Mouse (Mus musculus): ENCODE measurements around the gene Nanos2.

Gene Nanos2

DNA sequence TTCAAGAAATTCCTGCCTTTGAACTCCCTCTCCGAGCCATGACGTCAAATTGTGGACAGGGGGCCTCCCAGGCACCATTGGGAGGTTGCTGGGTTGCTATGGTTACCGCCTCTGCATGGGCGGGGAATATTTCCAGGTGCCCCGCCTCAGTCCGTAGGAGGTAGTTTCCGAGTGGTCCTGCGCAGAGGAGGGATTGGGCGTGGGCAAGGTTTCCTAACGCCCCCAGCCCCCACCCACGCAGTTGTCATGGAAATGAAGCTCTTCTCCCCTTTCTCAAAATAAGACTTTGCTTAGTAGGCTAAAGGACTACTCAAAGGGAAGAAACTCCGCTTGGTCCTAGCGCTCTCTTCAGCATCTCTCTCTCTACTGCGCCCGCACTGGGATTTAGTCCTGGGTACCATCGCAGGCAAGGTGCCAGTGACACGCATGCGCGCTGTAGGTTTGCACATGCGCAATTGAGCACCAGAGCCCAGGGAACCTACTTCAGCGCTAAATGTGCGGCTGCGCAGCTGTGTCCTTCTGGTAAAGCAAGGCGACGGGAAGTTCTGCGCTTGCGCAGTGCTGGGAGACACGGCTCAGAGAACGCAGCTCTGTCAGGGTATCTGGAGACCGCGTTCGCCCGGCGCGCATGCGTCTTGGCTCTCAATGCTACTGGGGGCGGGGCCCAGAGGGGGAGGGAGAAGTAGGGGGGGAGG, 3.5 kb downstream of the Nanos2 start, which contains the start of gene Mypop:
Gene Mypop (plus strand): TSS at position 645 of the 695 bp plus-strand sequence.
- peak; percentile 100 for DNase-seq (ENCODE audit: low read depth)

DNA sequence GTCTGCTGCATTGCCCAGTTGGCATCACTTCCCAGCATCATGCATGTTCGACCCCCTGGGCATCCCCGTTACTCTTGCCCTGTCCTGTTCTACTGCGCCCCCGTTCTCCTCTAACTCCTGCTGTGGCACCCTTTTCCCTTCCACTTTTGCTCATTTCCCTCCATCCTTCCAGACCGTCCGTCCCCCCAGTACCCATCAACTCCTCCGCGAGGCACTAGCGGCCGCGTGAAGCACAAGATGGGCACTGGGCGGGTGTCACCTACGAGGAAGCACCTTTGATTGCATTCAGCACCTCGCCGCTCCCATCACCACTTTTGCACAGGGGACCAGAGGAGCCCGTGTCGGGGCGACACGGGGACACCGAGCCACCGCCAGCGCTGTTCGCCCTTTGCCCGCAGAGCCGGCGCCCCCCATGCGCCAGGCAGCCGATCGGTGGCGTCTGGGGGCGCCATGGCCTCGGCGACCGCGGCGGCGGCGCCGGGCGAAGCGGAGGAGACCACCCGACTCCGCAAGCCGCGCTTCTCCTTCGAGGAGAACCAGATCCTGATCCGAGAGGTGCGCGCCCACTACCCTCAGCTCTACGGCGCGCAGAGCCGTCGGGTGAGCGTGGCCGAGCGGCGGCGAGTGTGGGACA, 4.6 kb downstream of the Nanos2 start:
- DNase-seq (ENCODE audit: low read depth), result peak; percentile 59

DNA sequence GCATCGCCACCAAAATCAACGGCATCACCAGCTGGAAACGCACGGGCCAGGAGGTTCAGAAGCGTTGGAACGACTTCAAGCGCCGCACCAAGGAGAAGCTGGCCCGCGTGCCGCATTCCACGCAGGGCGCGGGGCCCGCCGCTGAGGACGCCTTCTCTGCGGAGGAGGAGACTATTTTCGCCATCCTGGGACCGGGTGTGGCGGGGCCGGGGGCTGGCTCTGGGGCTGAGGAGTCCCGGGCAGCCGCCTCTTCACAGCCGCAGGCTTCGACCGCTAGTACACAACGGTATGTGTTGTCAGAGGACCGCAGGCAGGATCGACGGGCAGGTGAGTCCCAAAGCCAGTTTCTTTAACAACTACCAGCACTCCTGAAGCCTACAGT, 5.1 kb downstream of the Nanos2 start:
- DNase-seq (ENCODE audit: low read depth), result peak; percentile 39

DNA sequence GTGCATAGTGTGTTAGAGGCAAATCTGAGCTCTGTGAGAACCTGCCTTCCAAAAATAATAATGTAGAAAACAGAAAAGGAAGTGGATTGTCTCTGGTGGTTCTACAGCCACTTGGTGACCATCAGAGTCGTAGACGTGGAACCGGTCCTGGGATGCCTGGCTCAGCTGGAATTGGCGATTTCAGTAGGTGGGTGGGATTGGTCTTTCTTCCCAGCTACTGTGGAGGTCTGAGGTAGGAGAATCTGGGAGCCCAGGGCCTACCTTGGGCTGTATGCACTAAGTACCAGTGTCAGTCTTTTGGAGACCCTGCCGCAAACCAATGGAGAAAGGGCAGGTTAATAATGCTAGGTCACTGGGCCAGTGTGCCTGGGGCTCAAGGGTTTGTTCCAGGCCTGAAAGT, 5.8 kb downstream of the Nanos2 start:
- no peak for DNase-seq (ENCODE audit: low read depth)

DNA sequence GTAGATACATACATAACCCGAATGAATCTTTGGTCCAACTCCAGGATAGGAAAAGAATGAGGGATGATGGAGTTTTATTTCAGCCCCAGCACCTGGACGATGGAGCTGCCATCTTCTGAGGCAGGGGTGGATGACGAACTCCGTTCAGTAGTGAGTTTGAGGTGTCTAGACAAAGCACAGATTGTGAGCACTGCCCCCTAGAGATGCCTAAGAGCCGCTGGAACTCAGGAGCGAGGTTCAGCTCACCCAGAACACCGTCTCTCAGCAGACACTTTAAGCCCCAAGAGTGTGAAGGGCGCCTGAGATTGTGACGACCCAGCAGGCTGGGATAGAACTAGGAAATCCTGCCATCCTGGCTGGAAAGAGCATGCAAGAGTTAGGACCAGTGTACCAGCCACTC, 11.6 kb downstream of the Nanos2 start:
- no peak for DNase-seq (ENCODE audit: low read depth)

DNA sequence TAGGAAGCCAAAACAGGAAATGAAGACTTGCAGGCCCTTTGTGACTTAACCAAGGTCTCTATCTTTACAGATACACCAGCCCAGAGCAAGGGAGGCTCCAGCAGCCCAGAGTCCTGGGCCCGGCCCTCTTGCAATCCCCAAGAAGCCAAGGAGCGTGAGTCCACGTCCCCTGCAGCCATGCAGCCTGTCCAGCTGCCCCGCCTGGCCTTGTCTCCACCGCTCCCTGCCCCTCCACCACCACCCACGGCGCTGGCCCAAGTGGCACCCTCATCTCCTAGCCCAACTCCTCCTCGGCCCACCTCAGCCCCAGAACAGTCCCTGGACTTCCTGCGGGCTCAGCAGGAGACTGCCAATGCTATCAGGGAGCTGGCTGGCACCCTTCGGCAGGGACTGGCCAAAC, 13.2 kb downstream of the Nanos2 start:
- peak; percentile 46 for DNase-seq (ENCODE audit: low read depth)

DNA sequence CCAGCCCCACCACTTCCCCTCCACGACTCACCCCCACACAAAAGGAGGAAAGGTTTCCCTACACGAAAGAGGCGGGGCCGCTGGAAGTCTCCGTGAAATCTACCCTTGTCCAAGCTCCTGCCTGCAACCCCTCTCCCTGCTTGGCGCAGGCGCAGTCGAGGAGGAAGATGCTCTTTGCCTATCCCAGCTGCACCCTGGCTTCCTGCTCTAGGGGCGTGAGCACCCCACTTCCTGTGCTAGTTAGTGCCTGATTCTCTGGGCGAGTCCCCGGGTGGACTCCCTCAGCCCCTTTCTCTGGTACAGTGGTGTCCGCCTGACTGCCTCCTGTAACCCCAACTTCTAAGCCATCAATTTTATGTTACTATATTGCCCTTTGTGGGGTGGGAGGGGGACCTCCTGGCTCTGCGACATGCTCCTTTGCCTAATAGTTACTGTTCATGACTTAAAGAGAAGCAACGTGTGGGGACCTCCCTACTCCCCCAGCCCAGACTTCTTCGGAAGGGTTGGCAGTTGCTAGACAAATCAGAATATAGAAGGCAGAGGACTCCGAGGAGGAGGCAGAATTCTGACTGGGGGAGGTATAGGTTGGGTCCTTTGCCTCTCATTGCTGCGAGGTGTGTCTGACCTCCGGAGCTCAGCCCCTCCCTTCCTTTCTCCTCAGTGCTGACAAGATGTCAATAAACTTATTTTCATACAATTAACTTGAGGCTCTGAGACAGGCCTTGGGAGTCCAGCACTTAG, 14.0 kb downstream of the Nanos2 start:
- peak; percentile 93 for DNase-seq (ENCODE audit: low read depth)

DNA sequence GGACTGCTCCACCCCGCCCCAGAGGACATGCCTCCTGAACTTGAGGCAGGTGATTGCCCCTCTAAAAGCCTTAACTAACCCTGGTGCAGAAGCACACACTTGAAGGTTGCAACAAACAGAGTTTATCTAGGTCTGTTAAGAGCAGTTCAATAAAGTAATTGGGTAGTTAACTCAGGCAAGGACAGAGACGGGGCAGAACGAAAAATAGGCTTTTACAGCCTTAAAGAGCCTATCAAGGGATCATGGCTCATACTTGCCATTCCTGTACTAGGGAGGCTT, 14.5 kb downstream of the Nanos2 start:
- DNase-seq (ENCODE audit: low read depth), result no peak

DNA sequence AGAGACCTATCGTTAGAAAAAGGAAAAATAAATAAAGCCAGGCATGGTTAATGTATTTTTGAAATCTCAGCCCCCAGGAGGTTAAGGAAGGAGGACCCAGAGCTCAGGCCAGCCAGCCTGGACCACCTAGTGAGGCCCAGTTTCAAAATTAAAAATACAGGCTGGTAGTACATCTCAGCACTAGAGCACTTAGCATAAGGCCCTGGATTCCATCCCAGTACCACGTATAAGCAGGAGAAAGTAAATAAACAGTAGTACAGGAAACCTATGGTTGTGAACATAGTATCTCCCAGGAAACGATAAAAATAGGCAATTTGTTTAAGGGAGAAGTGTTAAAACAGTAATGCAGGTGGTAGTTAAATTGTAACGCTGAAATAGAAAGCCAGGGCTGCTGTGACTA, 14.9 kb downstream of the Nanos2 start:
- no peak for DNase-seq (ENCODE audit: low read depth)

DNA sequence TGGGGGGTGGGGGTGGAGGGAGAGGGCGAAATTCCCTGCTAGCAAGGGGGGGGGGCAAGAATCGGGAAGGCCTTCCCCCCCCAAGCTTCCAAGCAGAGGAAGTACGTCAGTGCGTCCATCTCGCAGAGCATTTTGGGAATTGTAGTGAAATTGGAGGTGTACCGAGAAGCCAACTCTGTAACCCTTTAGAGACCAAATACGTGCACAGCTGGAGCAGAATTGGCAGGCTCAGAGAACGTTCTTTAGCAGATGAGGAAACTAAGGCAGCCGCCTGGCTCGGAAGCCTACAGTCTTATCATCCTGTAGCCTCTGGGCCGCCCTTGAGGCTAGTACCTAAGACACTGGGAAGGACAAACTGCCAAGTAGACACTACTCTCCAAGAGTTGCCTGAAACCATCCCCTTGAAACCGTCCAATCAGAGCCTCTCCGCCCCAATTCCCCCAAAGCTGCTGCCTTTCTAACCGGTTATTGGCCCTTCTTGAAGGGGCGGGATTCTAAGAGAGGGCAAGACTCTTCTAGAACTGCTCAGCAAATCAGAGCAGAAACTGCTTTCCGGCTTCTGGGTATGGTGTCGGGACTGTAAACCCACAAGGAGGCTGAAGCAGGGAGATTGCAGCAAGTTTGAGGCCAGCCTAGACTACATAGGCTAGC, 15.8 kb downstream of the Nanos2 start:
- DNase-seq (ENCODE audit: low read depth), result peak; percentile 91

DNA sequence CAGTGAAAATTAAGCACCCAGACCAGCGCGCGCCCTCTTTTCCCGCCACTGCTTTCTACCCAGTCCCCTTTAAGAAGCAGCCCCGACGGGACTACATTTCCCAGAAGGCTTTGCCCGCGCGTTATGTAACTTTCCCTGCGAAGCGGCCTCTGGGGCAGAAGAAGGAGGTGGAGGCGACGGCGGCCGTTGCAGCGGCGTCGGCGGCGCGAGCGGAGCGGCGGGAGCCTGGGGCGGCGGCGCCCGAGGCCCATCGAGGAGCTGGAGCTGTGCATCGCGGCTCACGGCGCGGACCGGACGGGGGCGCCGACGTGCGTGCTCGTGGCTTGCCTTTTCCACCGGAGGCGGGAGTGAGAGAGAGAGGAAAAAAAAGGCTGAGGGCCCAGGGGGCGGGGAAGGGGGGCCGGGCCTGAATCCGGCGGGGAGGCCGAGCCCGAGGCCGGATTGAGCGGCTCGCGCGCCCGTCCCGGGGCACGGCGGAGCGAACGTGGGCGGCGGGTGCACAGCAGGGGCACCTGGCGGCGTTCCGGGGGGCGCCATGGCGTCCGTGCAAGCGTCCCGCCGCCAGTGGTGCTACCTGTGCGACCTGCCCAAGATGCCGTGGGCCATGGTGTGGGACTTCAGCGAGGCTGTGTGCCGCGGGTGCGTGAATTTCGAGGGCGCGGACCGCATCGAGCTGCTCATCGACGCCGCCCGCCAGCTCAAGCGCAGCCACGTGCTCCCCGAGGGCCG, 16.9 kb downstream of the Nanos2 start, which contains the start of gene Irf2bp1:
Gene Irf2bp1 (plus strand): TSS at position 143 of the 729 bp plus-strand sequence.
- peak; percentile 96 for DNase-seq (ENCODE audit: low read depth)

DNA sequence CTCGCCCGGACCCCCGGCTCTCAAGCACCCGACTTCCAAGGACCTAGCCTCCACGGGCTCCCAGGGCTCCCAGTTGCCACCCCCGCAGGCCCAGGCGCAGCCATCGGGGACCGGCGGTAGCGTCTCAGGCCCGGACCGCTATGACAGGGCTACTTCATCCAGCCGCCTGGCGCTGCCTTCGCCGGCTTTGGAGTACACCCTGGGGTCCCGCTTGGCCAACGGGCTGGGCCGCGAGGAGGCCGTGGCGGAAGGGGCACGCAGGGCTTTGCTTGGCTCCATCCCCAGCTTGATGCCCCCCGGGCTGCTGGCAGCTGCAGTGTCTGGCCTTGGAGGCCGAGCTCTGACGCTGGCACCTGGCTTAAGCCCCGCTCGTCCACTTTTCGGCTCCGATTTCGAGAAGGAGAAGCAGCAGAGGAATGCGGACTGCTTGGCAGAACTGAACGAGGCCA, 17.5 kb downstream of the Nanos2 start:
- no peak for DNase-seq (ENCODE audit: low read depth)

DNA sequence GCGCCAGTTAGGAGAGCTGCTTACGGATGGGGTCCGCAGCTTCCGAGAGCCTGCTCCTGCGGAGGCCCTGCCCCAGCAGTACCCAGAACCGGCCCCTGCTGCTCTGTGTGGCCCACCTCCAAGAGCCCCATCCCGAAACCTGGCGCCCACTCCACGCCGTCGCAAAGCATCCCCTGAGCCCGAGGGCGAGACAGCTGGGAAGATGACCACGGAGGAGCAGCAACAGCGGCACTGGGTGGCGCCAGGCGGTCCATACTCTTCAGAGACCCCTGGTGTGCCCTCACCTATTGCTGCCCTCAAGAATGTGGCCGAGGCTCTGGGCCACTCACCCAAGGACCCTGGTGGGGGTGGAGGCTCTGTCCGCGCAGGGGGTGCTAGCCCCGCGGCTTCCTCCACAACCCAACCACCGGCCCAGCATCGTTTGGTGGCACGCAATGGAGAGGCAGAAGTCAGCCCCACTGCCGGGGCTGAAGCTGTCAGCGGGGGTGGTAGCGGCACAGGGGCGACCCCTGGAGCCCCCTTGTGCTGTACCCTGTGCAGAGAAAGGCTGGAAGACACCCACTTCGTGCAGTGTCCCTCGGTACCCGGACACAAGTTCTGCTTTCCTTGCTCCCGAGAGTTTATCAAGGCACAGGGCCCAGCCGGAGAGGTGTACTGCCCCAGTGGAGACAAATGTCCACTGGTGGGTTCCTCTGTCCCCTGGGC, 18.4 kb downstream of the Nanos2 start:
- DNase-seq (ENCODE audit: low read depth), result no peak

DNA sequence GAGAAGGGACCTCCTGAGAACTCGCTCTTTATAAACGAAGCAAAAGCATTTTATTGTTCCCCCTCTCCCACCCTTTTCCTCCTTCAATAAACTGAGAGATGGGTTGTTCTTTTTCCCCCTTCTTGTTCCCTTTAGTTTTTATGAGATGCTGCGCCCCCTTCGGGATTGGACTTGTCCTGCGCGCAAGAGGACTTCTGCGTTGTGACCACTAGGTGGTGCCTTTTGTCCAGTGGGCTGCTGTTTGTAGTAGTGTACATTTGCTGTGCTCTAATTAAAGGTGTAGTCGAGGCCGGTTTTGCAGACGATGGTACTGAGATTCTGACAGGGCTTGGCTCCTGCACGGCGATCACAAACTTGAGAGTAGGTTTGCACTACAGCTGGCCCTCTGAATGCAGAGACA, 19.3 kb downstream of the Nanos2 start:
- peak; percentile 92 for DNase-seq (ENCODE audit: low read depth)

DNA sequence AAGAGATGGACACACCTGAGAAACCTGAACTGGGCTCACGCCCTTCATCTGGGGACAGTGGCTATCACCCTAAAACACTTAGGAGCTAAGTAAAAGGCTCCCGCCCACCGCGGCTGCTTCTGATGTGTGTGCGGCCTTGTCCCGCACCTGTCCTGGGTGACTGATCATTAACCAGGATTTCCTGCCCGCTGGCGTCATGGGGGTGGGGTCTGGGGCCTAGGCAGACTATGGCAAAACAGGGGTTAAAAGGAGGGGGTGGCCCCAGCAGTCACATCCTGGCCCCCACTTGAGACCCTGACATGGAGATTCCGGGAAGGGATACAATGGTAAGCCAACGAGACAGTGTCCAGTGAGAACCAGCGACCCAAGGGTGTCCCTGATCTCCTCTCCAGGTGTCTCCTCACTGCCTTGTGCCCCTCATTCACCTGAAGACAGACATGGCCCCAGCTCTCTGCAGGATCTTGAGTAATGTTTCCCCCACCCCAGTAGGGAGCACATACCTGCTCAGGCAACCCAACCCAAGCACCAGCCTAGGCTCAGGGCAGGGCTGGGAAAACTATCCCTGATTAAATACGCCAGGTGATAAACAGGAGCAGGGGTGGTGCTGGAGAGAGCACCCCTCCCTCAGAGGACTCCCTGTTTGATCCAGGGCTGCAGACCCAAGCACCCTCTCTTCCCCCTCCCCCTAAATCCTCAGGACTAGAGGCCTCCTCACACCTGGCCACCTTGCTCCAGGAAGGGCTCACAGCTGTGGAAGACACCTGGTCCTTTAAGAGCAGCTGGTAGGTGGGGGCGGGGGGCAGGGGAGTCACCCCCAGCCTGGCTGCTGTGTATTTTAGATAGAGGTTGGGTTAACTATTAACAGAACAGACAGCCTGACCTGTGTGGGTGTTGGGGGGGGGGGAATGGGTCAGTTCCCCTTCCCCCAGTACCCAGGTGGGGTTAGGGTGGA, 20.1 kb downstream of the Nanos2 start:
- DNase-seq (ENCODE audit: low read depth), result no peak

DNA sequence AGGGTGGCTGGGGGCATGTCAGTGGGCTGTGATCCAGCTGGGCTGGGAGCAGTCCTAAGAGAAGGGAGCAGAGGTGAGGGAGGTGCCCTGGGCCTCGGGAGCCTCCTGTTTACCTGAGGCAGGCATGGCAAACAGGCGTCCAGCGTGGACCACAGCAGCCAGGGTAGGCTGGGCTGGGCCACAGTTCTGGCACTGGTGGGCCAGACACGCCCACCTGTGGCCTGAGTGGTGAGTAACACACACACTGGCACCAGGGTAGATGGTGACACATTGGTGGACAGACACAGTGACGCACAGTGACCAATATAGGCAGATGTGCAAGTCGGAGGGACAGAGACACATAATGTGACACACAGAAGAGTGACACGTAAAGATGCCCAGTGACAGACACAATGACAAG, 23.4 kb downstream of the Nanos2 start:
- no peak for DNase-seq (ENCODE audit: low read depth)

DNA sequence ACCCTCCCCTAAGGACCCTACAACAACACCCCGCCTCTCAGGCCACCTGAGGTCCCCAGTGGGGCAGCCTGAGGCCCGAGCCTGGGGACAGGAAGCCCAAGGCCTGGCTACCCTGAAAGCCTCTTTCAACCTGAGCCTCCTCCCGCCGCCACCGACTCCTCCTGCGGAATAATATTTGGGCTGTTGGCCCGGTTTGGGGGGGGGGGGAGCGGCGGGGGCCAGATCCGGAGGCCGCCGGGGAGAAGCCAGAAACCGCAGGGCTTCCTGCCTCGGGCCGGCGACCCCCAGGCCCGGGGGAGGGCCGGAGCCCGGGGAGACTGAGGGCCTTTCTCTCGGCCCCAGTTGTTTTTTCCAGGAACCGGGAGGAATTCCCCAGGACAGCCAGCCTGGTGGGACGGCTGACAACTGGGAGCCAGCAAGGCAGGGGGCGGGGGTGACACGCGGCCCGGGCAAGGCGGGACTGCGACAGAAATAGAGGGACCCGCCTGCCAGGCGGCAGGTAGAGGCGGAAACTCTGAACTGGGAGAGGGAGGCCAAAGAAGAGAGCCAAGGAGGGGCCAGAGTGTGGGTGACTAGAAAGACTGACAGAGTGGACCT, 24.9 kb downstream of the Nanos2 start:
- no peak for DNase-seq (ENCODE audit: low read depth)

DNA sequence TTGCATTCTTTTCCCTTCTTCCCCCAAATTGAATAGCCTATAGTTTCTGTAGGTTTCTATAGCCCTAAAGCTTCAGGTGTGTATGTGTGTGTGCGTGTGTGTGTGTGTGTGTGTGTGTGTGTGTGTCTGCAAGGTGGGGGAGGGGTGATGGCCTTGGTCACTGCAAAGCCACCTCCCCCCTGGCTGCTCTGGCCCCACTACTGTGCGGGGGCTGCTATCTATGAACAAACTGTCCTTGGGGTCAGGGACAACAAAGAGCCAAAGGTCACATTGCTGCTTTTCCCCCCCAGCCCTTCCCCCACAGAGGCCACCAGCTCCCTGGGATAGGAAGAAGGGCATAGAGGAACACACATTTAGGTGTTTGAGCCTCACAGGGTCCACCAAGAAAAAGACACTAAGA, 25.7 kb downstream of the Nanos2 start:
- no peak for DNase-seq (ENCODE audit: low read depth)

DNA sequence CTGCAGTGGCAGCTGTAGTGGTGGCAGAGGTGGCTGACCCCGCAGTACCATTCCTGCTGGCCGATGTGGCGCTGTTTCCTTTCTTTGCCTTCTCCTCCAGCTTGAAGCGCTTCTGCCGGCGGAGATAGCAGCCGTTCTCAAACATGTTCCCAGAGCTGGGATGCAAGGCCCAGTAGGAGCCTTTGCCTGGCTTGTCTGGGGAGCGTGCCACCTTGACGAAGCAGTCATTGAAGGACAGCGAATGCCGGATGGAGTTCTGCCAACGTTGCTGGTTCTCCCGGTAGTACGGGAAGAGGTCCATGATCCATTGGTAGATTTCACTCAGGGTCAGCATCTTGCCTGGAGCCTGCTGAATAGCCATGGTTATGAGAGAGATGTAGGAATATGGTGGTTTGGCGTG, 27.3 kb downstream of the Nanos2 start:
- no peak for DNase-seq (ENCODE audit: low read depth)

DNA sequence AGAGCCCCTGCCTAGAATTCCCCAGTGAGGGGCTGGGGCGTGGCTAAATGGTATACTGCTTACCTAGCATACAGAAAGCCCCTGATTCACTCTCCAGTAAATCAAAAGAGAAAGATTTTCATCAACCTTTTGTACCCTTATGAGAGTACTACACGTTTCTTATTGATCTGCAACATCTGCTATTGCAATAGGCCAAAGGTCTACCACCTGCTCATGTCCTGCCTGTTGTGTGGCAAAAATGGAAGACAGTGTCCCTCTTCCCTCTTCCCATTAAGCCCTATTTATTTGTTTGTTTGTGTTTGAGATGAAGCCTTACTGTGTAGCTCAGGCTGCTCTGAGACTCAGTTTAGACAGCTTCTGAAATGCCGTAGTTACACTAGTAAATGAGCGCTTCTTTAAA, 28.8 kb downstream of the Nanos2 start:
- no peak for DNase-seq (ENCODE audit: low read depth)

All from induced T-regulatory cell, adult 2 months (primary cell).